10 mouse cellular contexts compared by ENCODE assay signal in genomic region chr9:95845711-95846110, GRCm38 (mm10). TPM values are rescaled to one million over a fixed set of nuclear protein-coding genes. Genes with fewer than 3 reads are reported as not detected.
A peak's percentile ranks its signal among the peaks of the same experiment; 100 is the strongest.
DNase-seq lines count a peak whose midpoint lies in the region; ATAC-seq and TF ChIP-seq lines count a peak whose summit lies in the region.
"Had no signal": no experiment of that assay in that cellular context is flagged by ENCODE, and none has a peak within 500 bp of the region (broad histone marks: within the 10 kb centered on the region; RNA-seq: fewer than 3 reads in every experiment).

No protein-coding gene starts in this region.

- TF ChIP-seq POLR2A in heart, adult 2 months (IDR thresholded peaks at IDR 0.05; ENCODE audit: insufficient read depth, low read depth, low read length), result no peak
- no peak for TF ChIP-seq POLR2A in thymus, adult 2 months (IDR thresholded peaks at IDR 0.05; ENCODE audit: control insufficient read depth, extremely low read depth, insufficient read depth, low read length, poor library complexity)

- H3K9me3 ChIP-seq in hindbrain, embryonic 12.5 days (replicated peaks), result no peaks in the 10 kb centered on the region
- peaks cover 4% of the 10 kb centered on the region; the same call in 1 of the 2 replicates for H3K9me3 ChIP-seq in limb, embryonic 13.5 days
- no peaks in the 10 kb centered on the region; the same call in 1 of the 2 replicates for H3K9me3 ChIP-seq in midbrain, embryonic 14.5 days (ENCODE audit: control insufficient read depth, low read length)

- TF ChIP-seq EP300 in heart, adult 2 months (IDR thresholded peaks at IDR 0.05; ENCODE audit: insufficient read depth, low read depth, low read length), result no peak

- H3K36me3 ChIP-seq in heart, adult 2 months (ENCODE audit: control insufficient read depth, insufficient read depth, low read length), result no peaks in the 10 kb centered on the region
- no peaks in the 10 kb centered on the region for H3K36me3 ChIP-seq in hindbrain, embryonic 12.5 days
- no peaks in the 10 kb centered on the region for H3K36me3 ChIP-seq in limb, embryonic 13.5 days
- no peaks in the 10 kb centered on the region for H3K36me3 ChIP-seq in midbrain, embryonic 14.5 days (ENCODE audit: control insufficient read depth, insufficient read depth, low read length)
- no peaks in the 10 kb centered on the region for H3K36me3 ChIP-seq in thymus, adult 2 months (ENCODE audit: control insufficient read depth, insufficient read depth, low read length)

- H3K27ac ChIP-seq in heart, adult 2 months, result no peak overlapping the region
- H3K27ac ChIP-seq in hindbrain, embryonic 12.5 days, result no peak overlapping the region
- H3K27ac ChIP-seq in limb, embryonic 13.5 days, result no peak overlapping the region
- H3K27ac ChIP-seq in midbrain, embryonic 14.5 days (replicated peaks; ENCODE audit: low read depth, low read length), result no peak overlapping the region
- H3K27ac ChIP-seq in thymus, adult 2 months (ENCODE audit: control insufficient read depth, insufficient read depth, low read length), result no peak overlapping the region
- H3K27ac ChIP-seq: macrophage had no signal

- WGBS in heart, adult 2 months, result 69% methylated on average over 4 of the region's 4 CpGs
- 70% methylated on average over 4 of the region's 4 CpGs for WGBS in hindbrain, embryonic 12.5 days
- 69% methylated on average over 4 of the region's 4 CpGs for WGBS in limb, embryonic 13.5 days
- WGBS in midbrain, embryonic 14.5 days, result 76% methylated on average over 4 of the region's 4 CpGs
- WGBS in thymus, adult 2 months, result 82% methylated on average over 4 of the region's 4 CpGs

- peaks cover 1% of the 10 kb centered on the region; the same call in 1 of the 2 replicates for H3K4me1 ChIP-seq in heart, adult 2 months (ENCODE audit: control insufficient read depth, insufficient read depth, low read length)
- H3K4me1 ChIP-seq in hindbrain, embryonic 12.5 days, result no peaks in the 10 kb centered on the region
- 0 out of 2 replicates have a peak, but pooled peaks cover 3% of the 10 kb centered on the region for H3K4me1 ChIP-seq in limb, embryonic 13.5 days
- 0 out of 2 replicates have a peak, but pooled peaks cover 3% of the 10 kb centered on the region for H3K4me1 ChIP-seq in midbrain, embryonic 14.5 days (ENCODE audit: control insufficient read depth, insufficient read depth, low read length)
- H3K4me1 ChIP-seq in thymus, adult 2 months (replicated peaks; ENCODE audit: control insufficient read depth, insufficient read depth, low read length), result peaks cover 3% of the 10 kb centered on the region; the same call in 1 of the 2 replicates

- H3K79me2 ChIP-seq in heart, adult 2 months (replicated peaks; ENCODE audit: control insufficient read depth, insufficient read depth, low read length), result no peaks in the 10 kb centered on the region

- ATAC-seq in hindbrain, embryonic 12.5 days (ENCODE audit: low FRiP score), result no peak
- no peak for ATAC-seq in limb, embryonic 13.5 days (ENCODE audit: low FRiP score, low read depth)
- ATAC-seq in midbrain, embryonic 14.5 days (ENCODE audit: low FRiP score, low TSS enrichment), result no peak

- no peak overlapping the region for H3K9ac ChIP-seq in heart, adult 2 months (ENCODE audit: low read depth, low read length)
- no peak overlapping the region for H3K9ac ChIP-seq in hindbrain, embryonic 12.5 days
- no peak overlapping the region for H3K9ac ChIP-seq in limb, embryonic 13.5 days
- no peak overlapping the region; the same call in 1 of the 2 replicates for H3K9ac ChIP-seq in midbrain, embryonic 14.5 days (replicated peaks; ENCODE audit: low read length)

- H3K4me2 ChIP-seq in hindbrain, embryonic 12.5 days (replicated peaks), result peak overlapping the region; percentile 95
- peak overlapping the region; percentile 94 for H3K4me2 ChIP-seq in limb, embryonic 13.5 days (replicated peaks)
- peak overlapping the region; percentile 89 for H3K4me2 ChIP-seq in midbrain, embryonic 14.5 days (ENCODE audit: low read length)

- intact Hi-C loops in heart, adult 2 months (cut with DNase I), result no loop called here

- H3K27me3 ChIP-seq in heart, adult 2 months (ENCODE audit: control insufficient read depth, insufficient read depth, low read length), result peaks cover 6% of the 10 kb centered on the region
- H3K27me3 ChIP-seq in hindbrain, embryonic 12.5 days, result peaks cover 25% of the 10 kb centered on the region
- peaks cover 18% of the 10 kb centered on the region for H3K27me3 ChIP-seq in limb, embryonic 13.5 days
- peaks cover 13% of the 10 kb centered on the region; the same call in 1 of the 2 replicates for H3K27me3 ChIP-seq in midbrain, embryonic 14.5 days (ENCODE audit: control insufficient read depth, insufficient read depth, low read length)
- H3K27me3 ChIP-seq in thymus, adult 2 months (ENCODE audit: control insufficient read depth, insufficient read depth, low read length), result peaks cover 9% of the 10 kb centered on the region; the same call in 1 of the 2 replicates

- H3K4me3 ChIP-seq in heart, adult 2 months, result no peak overlapping the region
- no peak overlapping the region for H3K4me3 ChIP-seq in hindbrain, embryonic 12.5 days
- no peak overlapping the region for H3K4me3 ChIP-seq in limb, embryonic 13.5 days
- peak overlapping the region; percentile 61; the same call in 1 of the 2 replicates for H3K4me3 ChIP-seq in midbrain, embryonic 14.5 days (replicated peaks; ENCODE audit: low read depth, low read length)
- no peak overlapping the region for H3K4me3 ChIP-seq in thymus, adult 2 months (ENCODE audit: control insufficient read depth, insufficient read depth, low read length)

- DNase-seq in heart, adult 11 months, result peak; percentile 41
- no peak for DNase-seq in heart, adult 2 months
- no peak for DNase-seq in midbrain, embryonic 14.5 days
- DNase-seq in thymus, adult 2 months, result no peak
- no peak for DNase-seq in B cell, adult 2 months
- DNase-seq in adrenal gland, postnatal 36 days, result no peak

- no peak for TF ChIP-seq CTCF in heart, adult 2 months (IDR thresholded peaks at IDR 0.05)
- TF ChIP-seq CTCF in thymus, adult 2 months (IDR thresholded peaks at IDR 0.05; ENCODE audit: borderline replicate concordance, control insufficient read depth, extremely low read depth, insufficient read depth, low read length, poor library complexity), result no peak

RNA-seq across cellular contexts. Expression of gene Pls1, which starts 0.6 kb away (rescaled TPM):
- total RNA-seq in heart, adult 2 months (2021), result 1 to 10 TPM in 1 of 2 experiments, under 1 TPM in 1; 0.34 to 1.2 TPM
- polyA plus RNA-seq in heart, adult 2 months (2012; rRNA removed), result 0.23 and 0.31 TPM in 2 replicates
- polyA plus RNA-seq in hindbrain, embryonic 12.5 days (2016; fragmentation: Nextera tagmentation; extraction: Ambion mirVana), result 5.9 and 8.3 TPM in 2 replicates
- 2.6 and 2.8 TPM in 2 replicates for polyA plus RNA-seq in limb, embryonic 13.5 days (2015; fragmentation: Nextera tagmentation; extraction: Ambion mirVana)
- 2.4 and 3.3 TPM in 2 replicates for polyA plus RNA-seq in midbrain, embryonic 14.5 days (2014; fragmentation: Nextera tagmentation; extraction: Ambion mirVana)
- 1.1 and 1.3 TPM in 2 replicates for polyA plus RNA-seq in thymus, adult 2 months (2012; rRNA removed)
- total RNA-seq in adrenal gland, postnatal 36 days (2021), result 10 to 100 TPM in 1 of 2 experiments, 1 to 10 TPM in 1; 3.9 to 10.0 TPM
- total RNA-seq: gastrocnemius, postnatal 36 days had no signal

RNA-seq across cellular contexts. Expression of gene Atr, which starts 11.7 kb away (rescaled TPM):
- total RNA-seq in heart, adult 2 months (2021), result 1 to 10 TPM; 7.2 to 7.5 TPM
- 2.0 and 5.2 TPM in 2 replicates for polyA plus RNA-seq in heart, adult 2 months (2012; rRNA removed)
- 23.2 and 26.0 TPM in 2 replicates for polyA plus RNA-seq in hindbrain, embryonic 12.5 days (2016; fragmentation: Nextera tagmentation; extraction: Ambion mirVana)
- polyA plus RNA-seq in limb, embryonic 13.5 days (2015; fragmentation: Nextera tagmentation; extraction: Ambion mirVana), result 18.9 and 19.6 TPM in 2 replicates
- 14.7 and 17.3 TPM in 2 replicates for polyA plus RNA-seq in midbrain, embryonic 14.5 days (2014; fragmentation: Nextera tagmentation; extraction: Ambion mirVana)
- polyA plus RNA-seq in thymus, adult 2 months (2012; rRNA removed), result 3.2 and 4.4 TPM in 2 replicates
- 10 to 100 TPM; 15.6 to 16.0 TPM for total RNA-seq in adrenal gland, postnatal 36 days (2021)
